In genomic region chr14:25459998-25460800, GRCm38 (mm10) we compare ENCODE assay signal across 7 mouse cellular contexts. TPM values are rescaled to one million over a fixed set of nuclear protein-coding genes. Genes with fewer than 3 reads are reported as not detected.
DNase-seq lines count a peak whose midpoint lies in the region; ATAC-seq and TF ChIP-seq lines count a peak whose summit lies in the region.

No protein-coding gene starts in this region.

- WGBS in forebrain, embryonic 15.5 days, result under 1% methylated on average over 56 of the region's 63 CpGs
- WGBS in hindbrain, embryonic 11.5 days, result 0% methylated on average over 61 of the region's 63 CpGs
- whole genome bisulfite sequencing in limb, embryonic 14.5 days, result under 1% methylated on average over 56 of the region's 63 CpGs
- WGBS in midbrain, embryonic 14.5 days, result under 1% methylated on average over 62 of the region's 63 CpGs
- under 1% methylated on average over 62 of the region's 63 CpGs for WGBS in stomach, embryonic 14.5 days

- H3K4me1 ChIP-seq in forebrain, embryonic 15.5 days, result peaks cover 70% of the 10 kb centered on the region
- H3K4me1 ChIP-seq in hindbrain, embryonic 11.5 days (replicated peaks; ENCODE audit: control insufficient read depth, insufficient read depth, low read length), result peaks cover 33% of the 10 kb centered on the region
- peaks cover 43% of the 10 kb centered on the region for H3K4me1 ChIP-seq in limb, embryonic 14.5 days (ENCODE audit: control insufficient read depth, insufficient read depth, low read length)
- H3K4me1 ChIP-seq in midbrain, embryonic 14.5 days (ENCODE audit: control insufficient read depth, insufficient read depth, low read length), result peaks cover 62% of the 10 kb centered on the region
- peaks cover 46% of the 10 kb centered on the region for H3K4me1 ChIP-seq in stomach, embryonic 14.5 days (ENCODE audit: control insufficient read depth, insufficient read depth, low read length)

- peak overlapping the region; percentile 100 for H3K27ac ChIP-seq in forebrain, embryonic 15.5 days (replicated peaks)
- H3K27ac ChIP-seq in hindbrain, embryonic 11.5 days (ENCODE audit: low read depth, low read length), result peak overlapping the region; percentile 100
- peak overlapping the region; percentile 100 for H3K27ac ChIP-seq in limb, embryonic 14.5 days (replicated peaks; ENCODE audit: low read depth, low read length)
- peak overlapping the region; percentile 99 for H3K27ac ChIP-seq in midbrain, embryonic 14.5 days (replicated peaks; ENCODE audit: low read depth, low read length)
- peak overlapping the region; percentile 100 for H3K27ac ChIP-seq in stomach, embryonic 14.5 days (ENCODE audit: low read length)

- no peaks in the 10 kb centered on the region for H3K36me3 ChIP-seq in forebrain, embryonic 15.5 days
- H3K36me3 ChIP-seq in hindbrain, embryonic 11.5 days (ENCODE audit: control insufficient read depth, insufficient read depth, low read length), result no peaks in the 10 kb centered on the region
- H3K36me3 ChIP-seq in limb, embryonic 14.5 days (ENCODE audit: control insufficient read depth, insufficient read depth, low read length), result no peaks in the 10 kb centered on the region
- no peaks in the 10 kb centered on the region for H3K36me3 ChIP-seq in midbrain, embryonic 14.5 days (ENCODE audit: control insufficient read depth, insufficient read depth, low read length)
- H3K36me3 ChIP-seq in stomach, embryonic 14.5 days (ENCODE audit: control insufficient read depth, insufficient read depth, low read length), result no peaks in the 10 kb centered on the region

- H3K9me3 ChIP-seq in forebrain, embryonic 15.5 days, result no peaks in the 10 kb centered on the region
- no peaks in the 10 kb centered on the region for H3K9me3 ChIP-seq in hindbrain, embryonic 11.5 days (ENCODE audit: control insufficient read depth, low read length)
- no peaks in the 10 kb centered on the region for H3K9me3 ChIP-seq in limb, embryonic 14.5 days (ENCODE audit: control insufficient read depth, low read length)
- no peaks in the 10 kb centered on the region for H3K9me3 ChIP-seq in midbrain, embryonic 14.5 days (ENCODE audit: control insufficient read depth, low read length)
- H3K9me3 ChIP-seq in stomach, embryonic 14.5 days (ENCODE audit: control insufficient read depth, low read depth, low read length), result no peaks in the 10 kb centered on the region

- H3K4me3 ChIP-seq in forebrain, embryonic 15.5 days, result peak overlapping the region; percentile 95
- peak overlapping the region; percentile 99 for H3K4me3 ChIP-seq in hindbrain, embryonic 11.5 days (ENCODE audit: low read depth, low read length)
- H3K4me3 ChIP-seq in limb, embryonic 14.5 days (replicated peaks; ENCODE audit: low read length), result peak overlapping the region; percentile 95
- peak overlapping the region; percentile 100 for H3K4me3 ChIP-seq in midbrain, embryonic 14.5 days (replicated peaks; ENCODE audit: low read depth, low read length)
- H3K4me3 ChIP-seq in stomach, embryonic 14.5 days (ENCODE audit: low read depth, low read length), result peak overlapping the region; percentile 89

- H3K4me2 ChIP-seq in forebrain, embryonic 15.5 days (replicated peaks), result peak overlapping the region; percentile 77
- H3K4me2 ChIP-seq in hindbrain, embryonic 11.5 days (replicated peaks; ENCODE audit: low read depth, low read length), result peak overlapping the region; percentile 78
- H3K4me2 ChIP-seq in limb, embryonic 14.5 days (replicated peaks; ENCODE audit: low read depth, low read length, severe bottlenecking), result peak overlapping the region; percentile 92
- H3K4me2 ChIP-seq in midbrain, embryonic 14.5 days (ENCODE audit: low read length), result peak overlapping the region; percentile 94
- H3K4me2 ChIP-seq in stomach, embryonic 14.5 days (replicated peaks; ENCODE audit: low read depth, low read length), result peak overlapping the region; percentile 76

- TF ChIP-seq POLR2A in limb, embryonic 14.5 days (IDR thresholded peaks at IDR 0.05; ENCODE audit: borderline replicate concordance, extremely low read depth, insufficient read depth, insufficient read length), result no peak

- peak; percentile 36 for DNase-seq in ES-CJ7 (ENCODE audit: low read depth, low spot score)
- peak; percentile 70 to 77 for DNase-seq in adrenal gland, postnatal 36 days
- peak; percentile 66 for DNase-seq in hindbrain, embryonic 11.5 days (ENCODE audit: low spot score)
- no peak for DNase-seq in limb, embryonic 14.5 days (ENCODE audit: low spot score)
- peak; percentile 65 for DNase-seq in midbrain, embryonic 14.5 days

- no peaks in the 10 kb centered on the region for H3K27me3 ChIP-seq in forebrain, embryonic 15.5 days
- no peaks in the 10 kb centered on the region for H3K27me3 ChIP-seq in hindbrain, embryonic 11.5 days (ENCODE audit: control insufficient read depth, insufficient read depth, low read length)
- H3K27me3 ChIP-seq in limb, embryonic 14.5 days (ENCODE audit: control insufficient read depth, insufficient read depth, low read length), result no peaks in the 10 kb centered on the region
- H3K27me3 ChIP-seq in midbrain, embryonic 14.5 days (ENCODE audit: control insufficient read depth, insufficient read depth, low read length), result no peaks in the 10 kb centered on the region
- no peaks in the 10 kb centered on the region for H3K27me3 ChIP-seq in stomach, embryonic 14.5 days (ENCODE audit: control insufficient read depth, insufficient read depth, low read length)

- H3K9ac ChIP-seq in forebrain, embryonic 15.5 days (replicated peaks), result peak overlapping the region; percentile 97
- peak overlapping the region; percentile 100 for H3K9ac ChIP-seq in hindbrain, embryonic 11.5 days (ENCODE audit: low read depth, low read length)
- H3K9ac ChIP-seq in limb, embryonic 14.5 days (ENCODE audit: low read depth, low read length, severe bottlenecking), result peak overlapping the region; percentile 99
- H3K9ac ChIP-seq in midbrain, embryonic 14.5 days (replicated peaks; ENCODE audit: low read length), result peak overlapping the region; percentile 99
- H3K9ac ChIP-seq in stomach, embryonic 14.5 days (replicated peaks; ENCODE audit: low read depth, low read length), result peak overlapping the region; percentile 95

- no peak for ATAC-seq in forebrain, embryonic 15.5 days (replicated peaks)
- ATAC-seq in hindbrain, embryonic 11.5 days (ENCODE audit: low FRiP score), result no peak
- ATAC-seq in limb, embryonic 14.5 days (ENCODE audit: low FRiP score, low read depth), result no peak
- ATAC-seq in midbrain, embryonic 14.5 days (ENCODE audit: low FRiP score, low TSS enrichment), result no peak
- ATAC-seq in stomach, embryonic 14.5 days (ENCODE audit: insufficient number of reproducible peaks, insufficient read depth, low FRiP score, low read depth), result no peak

RNA-seq across cellular contexts. Expression of gene Zmiz1, which starts 1.2 kb away (rescaled TPM):
- total RNA-seq in adrenal gland, postnatal 36 days (2021), result 100 to 1,000 TPM in 1 of 2 experiments, 10 to 100 TPM in 1; 98.2 to 143 TPM
- 57.5 and 63.9 TPM in 2 replicates for polyA plus RNA-seq in forebrain, embryonic 15.5 days (2015; fragmentation: Nextera tagmentation; extraction: Ambion mirVana)
- 47.5 and 57.0 TPM in 2 replicates for polyA plus RNA-seq in hindbrain, embryonic 11.5 days (2014; fragmentation: Nextera tagmentation; extraction: Ambion mirVana)
- polyA plus RNA-seq in limb, embryonic 14.5 days (2012; rRNA removed), result 81.2 and 117 TPM in 2 replicates
- polyA plus RNA-seq in limb, embryonic 14.5 days (2014; fragmentation: Nextera tagmentation; extraction: Ambion mirVana), result 61.8 and 75.8 TPM in 2 replicates
- polyA plus RNA-seq in midbrain, embryonic 14.5 days (2014; fragmentation: Nextera tagmentation; extraction: Ambion mirVana), result 73.1 and 91.0 TPM in 2 replicates
- polyA plus RNA-seq in stomach, embryonic 14.5 days (2014; fragmentation: Nextera tagmentation; extraction: Ambion mirVana), result 43.9 and 45.3 TPM in 2 replicates
